Mouse (Mus musculus): Measurements from ENCODE around the gene Casq2. TPM values are rescaled to one million over a fixed set of nuclear protein-coding genes. Genes with fewer than 3 reads are reported as not detected.
A peak's percentile ranks its signal among the peaks of the same experiment; 100 is the strongest.

Gene Casq2
- polyA plus RNA-seq, 1 experiment from 2014 or later = 0.82 TPM

GRCm38 (mm10) chr3:102182601-102183000 is 96.4 kb downstream of the Casq2 start:
- WGBS = 87% methylated on average over 2 of the region's 2 CpGs
- Histone ChIP-seq H3K4me3 (ENCODE audit: low read depth, low read length) (no peak overlapping the region), H3K9me3 (replicated peaks; ENCODE audit: control insufficient read depth, low read length, poor library complexity, severe bottlenecking) (no peaks in the 10 kb centered on the region), H3K27me3 (ENCODE audit: control insufficient read depth, insufficient read depth, low read depth, low read length) (no peaks in the 10 kb centered on the region), H3K27ac (ENCODE audit: low read length) (no peak overlapping the region), H3K36me3 (ENCODE audit: control insufficient read depth, insufficient read depth, low read length) (0 out of 2 replicates have a peak, but pooled peaks cover 2% of the 10 kb centered on the region), H3K4me1 (ENCODE audit: control insufficient read depth, insufficient read depth, low read length) (no peaks in the 10 kb centered on the region), H3K4me2 (ENCODE audit: low read length) (no peak overlapping the region), H3K9ac (ENCODE audit: low read depth, low read length) (no peak overlapping the region)
- ATAC-seq = no peak

- H3K27me3 ChIP-seq (ENCODE audit: control insufficient read depth, insufficient read depth, low read depth, low read length) = peaks cover 2% of the 10 kb centered on the region; the same call in 1 of the 2 replicates
- WGBS = 80% methylated on average over 5 of the region's 5 CpGs
- no peak for ATAC-seq
- no peak overlapping the region for H3K4me2 ChIP-seq (ENCODE audit: low read length)
- peaks cover 3% of the 10 kb centered on the region; the same call in 1 of the 2 replicates for H3K4me1 ChIP-seq (ENCODE audit: control insufficient read depth, insufficient read depth, low read length)
- 0 out of 2 replicates have a peak, but pooled peaks cover 2% of the 10 kb centered on the region for H3K36me3 ChIP-seq (ENCODE audit: control insufficient read depth, insufficient read depth, low read length)
- no peak overlapping the region for H3K4me3 ChIP-seq (ENCODE audit: low read depth, low read length)
- no peaks in the 10 kb centered on the region for H3K9me3 ChIP-seq (replicated peaks; ENCODE audit: control insufficient read depth, low read length, poor library complexity, severe bottlenecking)
- H3K9ac ChIP-seq (ENCODE audit: low read depth, low read length) = no peak overlapping the region
- H3K27ac ChIP-seq (ENCODE audit: low read length) = no peak overlapping the region
These were observed 98.5 kb downstream of the Casq2 start for GRCm38 (mm10) chr3:102184721-102185120.

GRCm38 (mm10) chr3:102187401-102187800 is 101.2 kb downstream of the Casq2 start:
- peaks cover 6% of the 10 kb centered on the region for H3K27me3 ChIP-seq (ENCODE audit: control insufficient read depth, insufficient read depth, low read depth, low read length)
- H3K4me3 ChIP-seq (ENCODE audit: low read depth, low read length) = no peak overlapping the region
- no peaks in the 10 kb centered on the region for H3K9me3 ChIP-seq (replicated peaks; ENCODE audit: control insufficient read depth, low read length, poor library complexity, severe bottlenecking)
- H3K4me2 ChIP-seq (ENCODE audit: low read length) = no peak overlapping the region
- no peak overlapping the region for H3K27ac ChIP-seq (ENCODE audit: low read length)
- 0 out of 2 replicates have a peak, but pooled peaks cover 2% of the 10 kb centered on the region for H3K36me3 ChIP-seq (ENCODE audit: control insufficient read depth, insufficient read depth, low read length)
- ATAC-seq = no peak
- peaks cover 5% of the 10 kb centered on the region; the same call in 1 of the 2 replicates for H3K4me1 ChIP-seq (ENCODE audit: control insufficient read depth, insufficient read depth, low read length)
- no peak overlapping the region for H3K9ac ChIP-seq (ENCODE audit: low read depth, low read length)
- 89% methylated on average over 4 of the region's 4 CpGs for WGBS

- no peak for ATAC-seq
- Histone ChIP-seq H3K4me1 (ENCODE audit: control insufficient read depth, insufficient read depth, low read length) (peaks cover 18% of the 10 kb centered on the region), H3K27me3 (ENCODE audit: control insufficient read depth, insufficient read depth, low read depth, low read length) (peaks cover 10% of the 10 kb centered on the region), H3K27ac (ENCODE audit: low read length) (no peak overlapping the region), H3K9me3 (replicated peaks; ENCODE audit: control insufficient read depth, low read length, poor library complexity, severe bottlenecking) (no peaks in the 10 kb centered on the region), H3K4me2 (ENCODE audit: low read length) (no peak overlapping the region), H3K9ac (ENCODE audit: low read depth, low read length) (no peak overlapping the region), H3K4me3 (ENCODE audit: low read depth, low read length) (no peak overlapping the region), H3K36me3 (ENCODE audit: control insufficient read depth, insufficient read depth, low read length) (0 out of 2 replicates have a peak, but pooled peaks cover 2% of the 10 kb centered on the region)
- WGBS = 13% methylated on average over 6 of the region's 6 CpGs
These were observed 102.8 kb downstream of the Casq2 start for GRCm38 (mm10) chr3:102188972-102189371.

GRCm38 (mm10) chr3:102190015-102190414 is 103.8 kb downstream of the Casq2 start:
- H3K4me1 ChIP-seq (ENCODE audit: control insufficient read depth, insufficient read depth, low read length) = peaks cover 27% of the 10 kb centered on the region
- WGBS = 8% methylated on average over 4 of the region's 4 CpGs
- no peaks in the 10 kb centered on the region for H3K9me3 ChIP-seq (replicated peaks; ENCODE audit: control insufficient read depth, low read length, poor library complexity, severe bottlenecking)
- no peak overlapping the region for H3K4me3 ChIP-seq (ENCODE audit: low read depth, low read length)
- H3K9ac ChIP-seq (ENCODE audit: low read depth, low read length) = no peak overlapping the region
- peaks cover 10% of the 10 kb centered on the region for H3K27me3 ChIP-seq (ENCODE audit: control insufficient read depth, insufficient read depth, low read depth, low read length)
- H3K27ac ChIP-seq (ENCODE audit: low read length) = peak overlapping the region; percentile 10; the same call in 1 of the 2 replicates
- no peak for ATAC-seq
- no peaks in the 10 kb centered on the region for H3K36me3 ChIP-seq (ENCODE audit: control insufficient read depth, insufficient read depth, low read length)
- H3K4me2 ChIP-seq (ENCODE audit: low read length) = no peak overlapping the region

- Histone ChIP-seq H3K4me3 (ENCODE audit: low read depth, low read length) (no peak overlapping the region), H3K4me2 (ENCODE audit: low read length) (no peak overlapping the region)
- ATAC-seq = no peak
These were observed 104.4 kb downstream of the Casq2 start for GRCm38 (mm10) chr3:102190642-102191041.

GRCm38 (mm10) chr3:102191575-102191974 is 105.4 kb downstream of the Casq2 start:
- H3K4me3 ChIP-seq (ENCODE audit: low read depth, low read length) = no peak overlapping the region
- no peak for ATAC-seq
- WGBS = 83% methylated on average over 3 of the region's 3 CpGs
- H3K27me3 ChIP-seq (ENCODE audit: control insufficient read depth, insufficient read depth, low read depth, low read length) = peaks cover 14% of the 10 kb centered on the region
- no peak overlapping the region for H3K9ac ChIP-seq (ENCODE audit: low read depth, low read length)
- no peaks in the 10 kb centered on the region for H3K36me3 ChIP-seq (ENCODE audit: control insufficient read depth, insufficient read depth, low read length)
- no peak overlapping the region for H3K27ac ChIP-seq (ENCODE audit: low read length)
- H3K4me2 ChIP-seq (ENCODE audit: low read length) = no peak overlapping the region
- H3K4me1 ChIP-seq (ENCODE audit: control insufficient read depth, insufficient read depth, low read length) = peaks cover 27% of the 10 kb centered on the region
- H3K9me3 ChIP-seq (replicated peaks; ENCODE audit: control insufficient read depth, low read length, poor library complexity, severe bottlenecking) = no peaks in the 10 kb centered on the region

More at GRCm38 (mm10) chr3:102190642-102191041, 104.4 kb downstream of the Casq2 start:
- Histone ChIP-seq H3K27ac (ENCODE audit: low read length) (no peak overlapping the region), H3K9ac (ENCODE audit: low read depth, low read length) (no peak overlapping the region), H3K4me1 (ENCODE audit: control insufficient read depth, insufficient read depth, low read length) (peaks cover 27% of the 10 kb centered on the region), H3K27me3 (ENCODE audit: control insufficient read depth, insufficient read depth, low read depth, low read length) (peaks cover 13% of the 10 kb centered on the region), H3K36me3 (ENCODE audit: control insufficient read depth, insufficient read depth, low read length) (no peaks in the 10 kb centered on the region), H3K9me3 (replicated peaks; ENCODE audit: control insufficient read depth, low read length, poor library complexity, severe bottlenecking) (no peaks in the 10 kb centered on the region)

GRCm38 (mm10) chr3:102192621-102193020 is 106.4 kb downstream of the Casq2 start:
- Histone ChIP-seq H3K4me3 (ENCODE audit: low read depth, low read length) (no peak overlapping the region), H3K9ac (ENCODE audit: low read depth, low read length) (no peak overlapping the region), H3K27me3 (ENCODE audit: control insufficient read depth, insufficient read depth, low read depth, low read length) (peaks cover 14% of the 10 kb centered on the region), H3K27ac (ENCODE audit: low read length) (no peak overlapping the region), H3K4me2 (ENCODE audit: low read length) (no peak overlapping the region), H3K36me3 (ENCODE audit: control insufficient read depth, insufficient read depth, low read length) (no peaks in the 10 kb centered on the region), H3K9me3 (replicated peaks; ENCODE audit: control insufficient read depth, low read length, poor library complexity, severe bottlenecking) (no peaks in the 10 kb centered on the region), H3K4me1 (ENCODE audit: control insufficient read depth, insufficient read depth, low read length) (peaks cover 27% of the 10 kb centered on the region)
- 65% methylated on average over 2 of the region's 2 CpGs for WGBS
- ATAC-seq = no peak

GRCm38 (mm10) chr3:102193488-102194290 is 107.5 kb downstream of the Casq2 start:
- Histone ChIP-seq H3K27ac (ENCODE audit: low read length) (peak overlapping the region; percentile 44; the same call in 1 of the 2 replicates), H3K4me2 (ENCODE audit: low read length) (peak overlapping the region; percentile 33), H3K4me1 (ENCODE audit: control insufficient read depth, insufficient read depth, low read length) (peaks cover 30% of the 10 kb centered on the region), H3K27me3 (ENCODE audit: control insufficient read depth, insufficient read depth, low read depth, low read length) (peaks cover 11% of the 10 kb centered on the region), H3K36me3 (ENCODE audit: control insufficient read depth, insufficient read depth, low read length) (no peaks in the 10 kb centered on the region), H3K9ac (ENCODE audit: low read depth, low read length) (no peak overlapping the region; the same call in 1 of the 2 replicates), H3K9me3 (replicated peaks; ENCODE audit: control insufficient read depth, low read length, poor library complexity, severe bottlenecking) (no peaks in the 10 kb centered on the region), H3K4me3 (ENCODE audit: low read depth, low read length) (no peak overlapping the region)
- WGBS = 7% methylated on average over 19 of the region's 20 CpGs
- ATAC-seq = peak; percentile 33; the same call in 1 of the 2 replicates

Measured in midbrain, embryonic 16.5 days (tissue).